Mouse (Mus musculus) G1E (cell line): ENCODE results near the gene Sctr.

ENCODE experiments used
- CTCF ChIP-seq: IDR thresholded peaks from 2 replicates; pipeline ENCODE4 v1.5.1; 2012; ENCODE audit warnings: low read depth, low read length, inconsistent platforms, mixed read lengths
- GATA1 ChIP-seq: IDR thresholded peaks from 2 replicates; pipeline ENCODE4 v1.6.1; 2012; ENCODE audit warnings: borderline replicate concordance, low read length, inconsistent platforms, mixed read lengths

DNA sequence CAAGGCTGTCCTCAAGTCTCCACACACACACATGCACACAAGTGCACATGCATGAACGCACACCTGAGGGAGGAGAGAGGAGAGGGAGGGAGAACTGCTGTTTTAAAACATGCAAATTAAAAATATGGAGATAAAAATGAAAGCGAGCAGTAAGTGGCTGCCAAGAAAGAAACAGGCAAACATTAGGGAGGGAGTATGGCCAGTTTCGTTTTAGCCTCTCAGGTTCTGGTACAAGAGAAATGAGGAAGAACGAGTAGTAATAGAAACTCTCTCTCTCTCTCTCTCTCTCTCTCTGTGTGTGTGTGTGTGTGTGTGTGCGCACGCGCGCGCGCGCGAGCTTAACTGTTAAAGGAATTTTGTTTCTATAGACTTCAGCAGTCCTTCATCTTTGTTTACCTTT is 12.7 kb downstream of the Sctr start:
- no peak for TF ChIP-seq GATA1
- TF ChIP-seq CTCF = no peak
